Mouse (Mus musculus) mesoderm, embryonic 11.5 days (tissue): ENCODE measurements around the gene Nebl.

Experiments used
- DNase-seq: peaks from one replicate; pipeline ENCODE4 v3.0.0-alpha.2; 2012; ENCODE audit warnings: low read depth, low spot score

Nebl gene

GRCm38 (mm10) chr2:17638631-17639030, 92.6 kb downstream of the Nebl start:
- DNase-seq, result no peak

GRCm38 (mm10) chr2:17623931-17624330, 107.3 kb downstream of the Nebl start:
- no peak for DNase-seq

- DNase-seq, result no peak
Observed at GRCm38 (mm10) chr2:17610259-17610658, 121.0 kb downstream of the Nebl start.

- no peak for DNase-seq
Observed at GRCm38 (mm10) chr2:17603573-17603972, 127.7 kb downstream of the Nebl start.

GRCm38 (mm10) chr2:17600652-17601051, 130.6 kb downstream of the Nebl start:
- DNase-seq, result no peak

GRCm38 (mm10) chr2:17599860-17600259, 131.4 kb downstream of the Nebl start:
- no peak for DNase-seq

GRCm38 (mm10) chr2:17597932-17598331, 133.3 kb downstream of the Nebl start:
- no peak for DNase-seq

GRCm38 (mm10) chr2:17589669-17590068, 141.6 kb downstream of the Nebl start:
- no peak for DNase-seq

GRCm38 (mm10) chr2:17585329-17585992, 145.8 kb downstream of the Nebl start:
- no peak for DNase-seq

- no peak for DNase-seq
Observed at GRCm38 (mm10) chr2:17575648-17576047, 155.6 kb downstream of the Nebl start.

- no peak for DNase-seq
Observed at GRCm38 (mm10) chr2:17571716-17572115, 159.5 kb downstream of the Nebl start.

- no peak for DNase-seq
Observed at GRCm38 (mm10) chr2:17558889-17559742, 172.1 kb downstream of the Nebl start.

- peak; percentile 44 for DNase-seq
Observed at GRCm38 (mm10) chr2:17549895-17550558, 181.2 kb downstream of the Nebl start.

GRCm38 (mm10) chr2:17546354-17546948, 184.8 kb downstream of the Nebl start:
- no peak for DNase-seq

GRCm38 (mm10) chr2:17539737-17540136, 191.5 kb downstream of the Nebl start:
- DNase-seq, result no peak

GRCm38 (mm10) chr2:17538493-17538892, 192.8 kb downstream of the Nebl start:
- DNase-seq, result no peak

- DNase-seq, result no peak
Observed at GRCm38 (mm10) chr2:17531355-17532105, 199.7 kb downstream of the Nebl start.

- no peak for DNase-seq
Observed at GRCm38 (mm10) chr2:17525739-17526526, 205.3 kb downstream of the Nebl start.

- DNase-seq, result no peak
Observed at GRCm38 (mm10) chr2:17525211-17525610, 206.1 kb downstream of the Nebl start.

- DNase-seq, result peak; percentile 30
Observed at GRCm38 (mm10) chr2:17524205-17524978, 206.9 kb downstream of the Nebl start.
